Mouse (Mus musculus): ENCODE measurements around the gene Tctex1d2. TPM values are rescaled to one million over a fixed set of nuclear protein-coding genes. Genes with fewer than 3 reads are reported as not detected.

The Tctex1d2 gene
- polyA plus RNA-seq, 1 experiment from 2014 or later, result 26.6 TPM

- Histone ChIP-seq H3K27me3 (no peaks in the 10 kb centered on the region), H3K36me3 (peaks cover 23% of the 10 kb centered on the region), H3K9ac (0 out of 2 replicates have a peak overlapping the region, but pooled peaks have one; percentile 41), H3K27ac (peak overlapping the region; percentile 82), H3K4me1 (peaks cover 20% of the 10 kb centered on the region), H3K4me2 (peak overlapping the region; percentile 31), H3K9me3 (no peaks in the 10 kb centered on the region), H3K4me3 (peak overlapping the region; percentile 2; the same call in 1 of the 2 replicates)
- ATAC-seq (ENCODE audit: insufficient number of reproducible peaks, insufficient read depth, low FRiP score, low TSS enrichment, low read depth), result no peak
- 44% methylated on average over 5 of the region's 5 CpGs for WGBS
Observed at GRCm38 (mm10) chr16:32454646-32455045, 35.1 kb downstream of the Tctex1d2 start.

GRCm38 (mm10) chr16:32456086-32456485 lies 36.6 kb downstream of the Tctex1d2 start:
- ATAC-seq (ENCODE audit: insufficient number of reproducible peaks, insufficient read depth, low FRiP score, low TSS enrichment, low read depth), result no peak
- H3K36me3 ChIP-seq, result peaks cover 23% of the 10 kb centered on the region
- H3K4me2 ChIP-seq, result no peak overlapping the region
- H3K4me3 ChIP-seq, result no peak overlapping the region
- H3K9me3 ChIP-seq, result no peaks in the 10 kb centered on the region
- peaks cover 20% of the 10 kb centered on the region for H3K4me1 ChIP-seq
- H3K27ac ChIP-seq, result no peak overlapping the region
- H3K9ac ChIP-seq, result no peak overlapping the region
- no peaks in the 10 kb centered on the region for H3K27me3 ChIP-seq

DNA sequence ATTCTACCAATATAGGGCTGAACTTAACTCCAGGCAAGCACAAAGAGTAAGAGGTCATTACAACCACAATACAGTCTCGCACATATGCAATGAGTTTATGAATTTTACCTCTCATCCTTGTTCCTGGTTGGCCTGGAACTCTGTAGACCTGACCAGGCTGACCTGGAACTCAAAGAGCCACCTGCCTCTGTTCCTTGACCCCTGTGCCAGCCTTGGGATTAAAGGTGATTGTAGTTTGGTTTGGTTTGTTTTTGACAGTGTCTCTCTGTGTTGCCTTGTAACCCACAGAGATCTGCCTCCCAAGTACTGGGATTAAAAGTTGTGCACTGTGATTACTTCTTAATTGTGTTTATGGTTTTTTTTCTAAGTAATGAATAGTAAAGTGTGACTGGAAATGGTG lies 37.3 kb downstream of the Tctex1d2 start:
- no peak for ATAC-seq (ENCODE audit: insufficient number of reproducible peaks, insufficient read depth, low FRiP score, low TSS enrichment, low read depth)
- H3K4me1 ChIP-seq, result peaks cover 20% of the 10 kb centered on the region
- no peak overlapping the region for H3K27ac ChIP-seq
- 93% methylated on average over 1 of the region's 1 CpGs for WGBS
- no peaks in the 10 kb centered on the region for H3K9me3 ChIP-seq
- no peak overlapping the region for H3K9ac ChIP-seq
- H3K36me3 ChIP-seq, result peaks cover 21% of the 10 kb centered on the region
- H3K4me3 ChIP-seq, result no peak overlapping the region
- H3K27me3 ChIP-seq, result no peaks in the 10 kb centered on the region
- no peak overlapping the region for H3K4me2 ChIP-seq

- WGBS, result 54% methylated on average over 10 of the region's 10 CpGs
- ATAC-seq (ENCODE audit: insufficient number of reproducible peaks, insufficient read depth, low FRiP score, low TSS enrichment, low read depth), result no peak
- Histone ChIP-seq H3K4me1 (peaks cover 20% of the 10 kb centered on the region), H3K36me3 (peaks cover 15% of the 10 kb centered on the region), H3K27me3 (no peaks in the 10 kb centered on the region), H3K27ac (no peak overlapping the region), H3K9ac (no peak overlapping the region), H3K4me3 (no peak overlapping the region), H3K4me2 (no peak overlapping the region), H3K9me3 (no peaks in the 10 kb centered on the region)
Observed at GRCm38 (mm10) chr16:32457589-32458386, 38.3 kb downstream of the Tctex1d2 start.

- Histone ChIP-seq H3K4me2 (no peak overlapping the region), H3K36me3 (peaks cover 24% of the 10 kb centered on the region), H3K4me3 (no peak overlapping the region), H3K27me3 (no peaks in the 10 kb centered on the region), H3K4me1 (peaks cover 5% of the 10 kb centered on the region; the same call in 1 of the 2 replicates), H3K9me3 (no peaks in the 10 kb centered on the region), H3K27ac (no peak overlapping the region), H3K9ac (no peak overlapping the region)
- ATAC-seq (ENCODE audit: insufficient number of reproducible peaks, insufficient read depth, low FRiP score, low TSS enrichment, low read depth), result no peak
- 68% methylated on average over 4 of the region's 4 CpGs for WGBS
Observed at GRCm38 (mm10) chr16:32460518-32460917, 41.0 kb downstream of the Tctex1d2 start.

DNA sequence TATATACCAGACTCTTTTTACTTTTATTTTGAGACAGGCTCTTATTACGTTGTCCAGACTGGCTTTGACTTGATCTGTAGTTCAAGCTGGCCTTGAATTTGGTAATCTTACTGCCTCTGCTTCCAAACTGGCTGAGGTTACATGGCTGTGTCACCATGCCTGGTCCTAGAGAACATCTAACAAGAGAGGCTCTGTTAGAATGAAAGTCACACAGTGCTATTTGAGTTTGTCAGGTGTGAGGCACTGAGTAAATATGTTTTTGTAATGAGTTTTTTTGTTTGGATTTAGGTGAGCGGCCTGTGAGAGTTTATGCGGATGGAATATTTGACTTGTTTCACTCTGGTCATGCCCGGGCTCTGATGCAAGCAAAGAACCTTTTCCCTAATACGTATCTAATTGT lies 42.2 kb downstream of the Tctex1d2 start:
- Histone ChIP-seq H3K4me2 (no peak overlapping the region), H3K9ac (no peak overlapping the region), H3K27me3 (no peaks in the 10 kb centered on the region), H3K4me3 (no peak overlapping the region), H3K27ac (no peak overlapping the region), H3K9me3 (no peaks in the 10 kb centered on the region), H3K36me3 (peaks cover 18% of the 10 kb centered on the region), H3K4me1 (peaks cover 5% of the 10 kb centered on the region; the same call in 1 of the 2 replicates)
- WGBS, result 87% methylated on average over 5 of the region's 5 CpGs
- no peak for ATAC-seq (ENCODE audit: insufficient number of reproducible peaks, insufficient read depth, low FRiP score, low TSS enrichment, low read depth)

DNA sequence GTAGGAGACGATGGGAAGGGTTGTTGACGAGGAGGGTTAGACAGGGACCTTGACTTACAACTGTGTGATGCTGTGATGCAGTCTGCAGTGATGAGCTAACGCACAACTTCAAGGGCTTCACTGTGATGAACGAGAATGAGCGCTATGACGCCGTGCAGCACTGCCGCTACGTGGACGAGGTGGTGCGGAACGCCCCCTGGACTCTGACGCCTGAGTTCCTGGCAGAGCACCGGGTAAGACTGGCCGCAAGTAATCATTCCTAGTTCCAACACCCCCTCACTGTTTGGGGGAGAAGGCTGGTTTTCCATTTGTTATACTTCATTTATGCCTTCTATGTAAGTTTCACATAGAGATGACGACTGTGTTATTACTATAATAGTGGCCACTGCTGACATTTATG lies 43.4 kb downstream of the Tctex1d2 start:
- Histone ChIP-seq H3K4me1 (peaks cover 2% of the 10 kb centered on the region; the same call in 1 of the 2 replicates), H3K4me2 (no peak overlapping the region), H3K9me3 (no peaks in the 10 kb centered on the region), H3K36me3 (peaks cover 25% of the 10 kb centered on the region), H3K27me3 (no peaks in the 10 kb centered on the region), H3K9ac (no peak overlapping the region), H3K27ac (no peak overlapping the region), H3K4me3 (no peak overlapping the region)
- ATAC-seq (ENCODE audit: insufficient number of reproducible peaks, insufficient read depth, low FRiP score, low TSS enrichment, low read depth), result no peak
- 95% methylated on average over 16 of the region's 16 CpGs for WGBS

- H3K9ac ChIP-seq, result no peak overlapping the region
- no peaks in the 10 kb centered on the region for H3K27me3 ChIP-seq
- no peak for ATAC-seq (ENCODE audit: insufficient number of reproducible peaks, insufficient read depth, low FRiP score, low TSS enrichment, low read depth)
- peaks cover 25% of the 10 kb centered on the region for H3K36me3 ChIP-seq
- no peak overlapping the region for H3K4me3 ChIP-seq
- no peak overlapping the region for H3K27ac ChIP-seq
- no peak overlapping the region for H3K4me2 ChIP-seq
- H3K9me3 ChIP-seq, result no peaks in the 10 kb centered on the region
- H3K4me1 ChIP-seq, result no peaks in the 10 kb centered on the region
- WGBS, result 87% methylated on average over 2 of the region's 2 CpGs
Observed at GRCm38 (mm10) chr16:32463426-32463825, 43.9 kb downstream of the Tctex1d2 start.

DNA sequence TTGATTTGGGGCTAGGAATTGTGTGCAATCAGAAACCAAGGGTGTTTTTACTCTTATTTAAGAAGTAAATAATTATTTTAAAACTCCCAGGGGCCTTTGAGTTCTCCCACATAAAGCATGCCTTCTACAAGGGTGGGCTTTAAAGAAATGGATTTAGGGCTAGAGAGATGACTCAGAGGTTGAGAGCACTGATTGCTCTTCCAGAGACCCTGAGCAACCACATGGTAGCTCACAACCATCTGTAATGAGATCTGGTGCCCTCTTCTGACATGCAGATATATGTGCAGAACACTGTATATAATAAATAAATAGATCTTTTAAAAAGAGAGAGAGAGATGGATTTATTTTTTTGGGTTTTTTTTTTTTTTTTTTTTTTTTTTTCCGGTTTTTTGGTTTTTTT lies 45.4 kb downstream of the Tctex1d2 start:
- Histone ChIP-seq H3K4me3 (no peak overlapping the region), H3K4me1 (no peaks in the 10 kb centered on the region), H3K9me3 (no peaks in the 10 kb centered on the region), H3K4me2 (no peak overlapping the region), H3K27me3 (no peaks in the 10 kb centered on the region), H3K36me3 (peaks cover 33% of the 10 kb centered on the region), H3K27ac (no peak overlapping the region), H3K9ac (no peak overlapping the region)
- no peak for ATAC-seq (ENCODE audit: insufficient number of reproducible peaks, insufficient read depth, low FRiP score, low TSS enrichment, low read depth)
- 0% methylated on average over 1 of the region's 1 CpGs for WGBS

- Histone ChIP-seq H3K4me3 (no peak overlapping the region), H3K9me3 (no peaks in the 10 kb centered on the region), H3K36me3 (peaks cover 42% of the 10 kb centered on the region), H3K4me1 (no peaks in the 10 kb centered on the region), H3K27ac (no peak overlapping the region), H3K27me3 (no peaks in the 10 kb centered on the region), H3K4me2 (no peak overlapping the region), H3K9ac (no peak overlapping the region)
- ATAC-seq (ENCODE audit: insufficient number of reproducible peaks, insufficient read depth, low FRiP score, low TSS enrichment, low read depth), result no peak
- WGBS, result 47% methylated on average over 3 of the region's 3 CpGs
Observed at GRCm38 (mm10) chr16:32468488-32468887, 49.0 kb downstream of the Tctex1d2 start.

- no peak overlapping the region for H3K4me3 ChIP-seq
- no peaks in the 10 kb centered on the region for H3K27me3 ChIP-seq
- ATAC-seq (ENCODE audit: insufficient number of reproducible peaks, insufficient read depth, low FRiP score, low TSS enrichment, low read depth), result no peak
- H3K4me2 ChIP-seq, result no peak overlapping the region
- H3K27ac ChIP-seq, result no peak overlapping the region
- no peak overlapping the region for H3K9ac ChIP-seq
- WGBS, result 61% methylated on average over 5 of the region's 5 CpGs
- H3K36me3 ChIP-seq, result peaks cover 36% of the 10 kb centered on the region
- no peaks in the 10 kb centered on the region for H3K9me3 ChIP-seq
- H3K4me1 ChIP-seq, result no peaks in the 10 kb centered on the region
Observed at GRCm38 (mm10) chr16:32469404-32470105, 50.1 kb downstream of the Tctex1d2 start.

Measured in embryonic facial prominence, embryonic 13.5 days (tissue).